Mouse (Mus musculus) brown adipose tissue, adult 24 weeks (tissue): Measurements from ENCODE around the gene Ulk4. TPM values are rescaled to one million over a fixed set of nuclear protein-coding genes. Genes with fewer than 3 reads are reported as not detected.
"Not testable (repeated sequence)": the region's sequence is repeated elsewhere in the genome, so short reads cannot be mapped to it uniquely, and the experiment has no call there.

ENCODE experiments used
- H3K27ac ChIP-seq: fragments of 200-500 bp; replicated peaks from 2 replicates; pipeline ENCODE4 v1.5.1; 2012; ENCODE audit warnings: low read depth, mild to moderate bottlenecking, low read length
- H3K4me1 ChIP-seq: fragments of 200-500 bp; 2 replicates; pipeline ENCODE4 v1.6.1; 2012; ENCODE audit warnings: low read length, mixed read lengths; ENCODE audit not compliant: control insufficient read depth, insufficient read depth, insufficient read length
- H3K4me3 ChIP-seq: fragments of 200-500 bp; 2 replicates; pipeline ENCODE4 v1.5.1; 2012; ENCODE audit warnings: low read depth, mild to moderate bottlenecking, low read length, moderate library complexity; ENCODE audit not compliant: insufficient read depth
- polyA plus RNA-seq: library from polyadenylated mRNA; stranded (reverse); fragments of >200 nt; gene quantifications from 2 replicates; pipeline ENCODE4 v1.2.4, GENCODE M21; 2012; ENCODE audit not compliant: missing spikeins, insufficient read depth, insufficient read length

The Ulk4 gene
- polyA plus RNA-seq, 1 experiment: not detected

DNA sequence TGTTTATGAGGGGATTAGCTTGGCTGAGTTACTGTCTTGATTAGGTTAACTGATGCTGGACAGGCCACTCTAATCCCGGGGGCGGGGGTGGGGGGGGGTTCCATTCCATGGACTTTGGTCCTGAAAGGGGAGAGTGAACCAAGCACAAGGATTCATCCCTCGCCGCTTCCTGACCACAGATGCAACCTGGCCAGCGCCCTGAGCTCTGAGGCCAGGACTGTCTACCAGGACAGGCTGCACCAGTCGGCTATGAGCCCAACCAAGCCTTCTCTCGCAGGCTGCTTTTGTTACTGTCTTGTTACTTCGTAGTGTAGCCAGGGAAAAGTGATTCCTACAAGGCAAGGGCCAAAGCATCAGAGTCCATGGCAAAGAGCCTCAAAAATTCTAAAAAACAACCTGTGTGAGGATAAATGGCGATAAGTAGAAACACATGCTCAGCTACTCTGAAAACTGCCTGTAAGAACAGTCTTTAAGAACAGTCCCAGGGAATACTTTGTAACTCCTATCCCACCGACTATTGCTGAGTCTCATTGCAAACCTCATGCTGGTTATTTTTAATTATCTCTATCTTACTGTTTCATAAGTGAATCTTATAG is 211.5 kb downstream of the Ulk4 start:
- H3K4me1 ChIP-seq: no peaks in the 10 kb centered on the region; the same call in 1 of the 2 replicates
- H3K27ac ChIP-seq: no peak overlapping the region
- no peak overlapping the region for H3K4me3 ChIP-seq

DNA sequence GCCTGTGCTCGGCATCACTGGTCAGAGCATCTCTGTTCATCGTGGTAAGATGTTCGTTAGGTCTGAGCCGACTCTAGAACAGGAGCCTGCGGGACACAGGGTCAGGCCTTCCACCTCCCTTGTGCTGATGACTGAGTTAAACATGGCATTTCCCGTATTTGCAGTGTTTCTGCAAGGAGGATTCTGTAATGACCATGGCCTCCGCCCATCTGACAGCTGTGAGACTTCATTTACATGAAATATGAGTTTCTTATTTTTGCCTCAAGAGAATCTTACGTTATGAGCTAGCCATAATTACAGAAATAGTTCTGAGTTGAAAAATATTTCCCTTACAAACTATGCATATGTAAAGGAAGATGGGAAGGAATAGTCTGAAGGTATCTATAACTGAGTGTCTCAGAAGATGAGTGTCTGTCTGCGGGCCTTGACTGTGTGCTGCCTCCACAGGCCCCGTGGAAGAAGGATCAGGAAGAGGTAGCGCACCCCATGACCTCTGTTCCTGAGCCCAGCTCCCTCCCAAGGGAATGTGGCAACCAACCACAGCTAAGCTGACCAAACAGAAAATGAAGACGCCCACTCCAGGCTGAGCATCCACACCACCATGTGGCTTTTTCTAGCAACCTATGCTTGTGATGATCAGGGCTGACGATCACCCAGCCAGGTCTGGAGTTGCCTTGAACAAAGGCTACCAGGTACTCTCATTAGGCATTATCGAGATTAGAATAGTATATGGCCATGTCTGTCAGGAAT is 212.2 kb downstream of the Ulk4 start:
- Histone ChIP-seq H3K4me1 (no peaks in the 10 kb centered on the region; the same call in 1 of the 2 replicates), H3K27ac (no peak overlapping the region), H3K4me3 (no peak overlapping the region)

GRCm38 (mm10) chr9:121062671-121063070 is 214.3 kb downstream of the Ulk4 start:
- Histone ChIP-seq H3K4me1 (no peaks in the 10 kb centered on the region; the same call in 1 of the 2 replicates), H3K27ac (no peak overlapping the region), H3K4me3 (no peak overlapping the region)

GRCm38 (mm10) chr9:121061820-121062623 is 215.0 kb downstream of the Ulk4 start:
- H3K4me1 ChIP-seq: no peaks in the 10 kb centered on the region; the same call in none of the 2 replicates
- no peak overlapping the region for H3K4me3 ChIP-seq
- no peak overlapping the region for H3K27ac ChIP-seq

- Histone ChIP-seq H3K4me1 (no peaks in the 10 kb centered on the region; the same call in none of the 2 replicates), H3K27ac (no peak overlapping the region)
Observed at GRCm38 (mm10) chr9:121060331-121060730, 216.7 kb downstream of the Ulk4 start.

GRCm38 (mm10) chr9:121059286-121059685 is 217.7 kb downstream of the Ulk4 start:
- Histone ChIP-seq H3K27ac (peak overlapping the region; percentile 99; the same call in 1 of the 2 replicates), H3K4me3 (no peak overlapping the region), H3K4me1 (no peaks in the 10 kb centered on the region; the same call in none of the 2 replicates)

More at GRCm38 (mm10) chr9:121060331-121060730, 216.7 kb downstream of the Ulk4 start:
- H3K4me3 ChIP-seq: no peak overlapping the region

DNA sequence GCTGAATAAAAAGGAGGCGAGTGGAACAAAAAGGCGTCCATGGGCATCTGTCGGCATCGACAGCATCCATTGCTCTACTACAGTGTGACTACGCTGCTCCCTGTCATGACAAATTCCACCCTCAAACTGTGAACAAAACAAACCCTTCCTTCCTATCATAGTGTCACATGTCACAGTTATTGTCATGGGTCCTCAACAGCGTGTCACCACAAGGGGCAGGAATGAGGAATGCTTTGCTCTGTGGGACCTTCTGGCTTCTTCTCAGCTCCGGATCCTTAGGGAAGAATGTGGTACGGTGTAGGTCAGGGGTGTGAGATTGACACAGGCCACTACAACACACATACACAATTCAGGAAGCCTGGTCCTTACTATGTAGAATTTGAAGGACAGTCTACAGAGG is 218.5 kb downstream of the Ulk4 start:
- Histone ChIP-seq H3K4me1 (no peaks in the 10 kb centered on the region; the same call in none of the 2 replicates), H3K27ac (peak overlapping the region; percentile 99), H3K4me3 (peak overlapping the region; percentile 25)

GRCm38 (mm10) chr9:121058116-121058515 is 218.9 kb downstream of the Ulk4 start:
- no peaks in the 10 kb centered on the region; the same call in none of the 2 replicates for H3K4me1 ChIP-seq
- peak overlapping the region; percentile 99 for H3K27ac ChIP-seq
- H3K4me3 ChIP-seq: peak overlapping the region; percentile 25

DNA sequence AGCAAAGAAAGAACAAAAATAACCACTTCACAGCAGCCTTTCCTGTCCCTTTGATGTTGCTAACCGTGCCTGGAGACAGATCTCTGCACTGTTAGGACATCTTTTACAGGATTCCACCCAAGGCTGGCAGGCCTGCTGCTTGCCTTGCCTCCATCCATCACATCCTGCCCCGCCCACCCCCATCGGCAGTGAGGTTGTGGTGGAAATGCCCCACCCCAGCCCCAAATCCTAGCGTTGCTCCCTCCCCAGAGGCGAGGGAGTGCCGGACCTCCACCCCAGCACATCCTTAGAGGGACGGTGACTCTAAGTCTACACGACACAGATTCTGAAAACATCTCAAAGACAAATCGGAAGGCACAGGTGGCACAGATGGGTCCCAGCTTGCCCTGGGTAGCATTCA is 219.6 kb downstream of the Ulk4 start:
- peak overlapping the region; percentile 19 for H3K4me3 ChIP-seq

DNA sequence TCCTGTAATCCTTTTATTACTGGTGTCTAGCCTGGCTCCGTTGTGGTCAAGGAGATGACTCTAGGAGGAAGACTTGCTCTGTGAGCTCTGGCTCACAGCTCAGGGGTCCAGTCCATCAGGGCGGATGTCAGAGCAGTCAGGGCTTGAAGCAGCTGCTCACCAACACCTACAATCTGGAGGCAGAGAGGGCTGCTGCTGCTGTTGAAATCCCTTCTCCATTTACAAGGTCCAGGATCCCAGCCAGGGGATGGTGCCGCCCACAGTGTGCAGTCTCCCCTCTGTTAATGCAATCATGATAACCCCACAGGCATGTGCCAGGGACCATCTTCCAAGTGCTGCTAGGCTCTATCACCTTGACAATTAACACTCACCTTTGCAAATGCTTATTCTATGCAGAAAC is 220.5 kb downstream of the Ulk4 start:
- H3K4me1 ChIP-seq: no peaks in the 10 kb centered on the region; the same call in 1 of the 2 replicates

More for the DNA sequence above, 219.6 kb downstream of the Ulk4 start:
- Histone ChIP-seq H3K27ac (peak overlapping the region; percentile 96), H3K4me1 (no peaks in the 10 kb centered on the region; the same call in none of the 2 replicates)

DNA sequence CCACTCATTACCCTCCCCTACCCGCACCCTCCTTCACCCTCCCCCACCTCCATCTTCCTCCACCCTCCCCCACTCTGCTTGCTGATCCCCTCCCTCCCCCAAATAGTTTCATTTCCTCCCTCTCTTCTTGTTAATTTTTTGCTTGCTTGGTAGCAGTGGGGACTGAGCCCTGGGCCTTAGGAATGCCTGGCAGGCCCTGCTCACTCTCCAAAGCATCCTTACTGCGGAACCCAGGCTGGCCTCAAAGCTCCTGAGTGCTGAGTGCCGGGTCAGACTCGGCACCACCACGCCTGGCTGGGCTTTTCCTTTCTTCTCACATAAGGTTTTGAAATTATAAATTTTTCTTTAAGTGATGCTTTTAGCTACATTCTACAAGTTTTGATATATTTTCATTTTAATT is 221.0 kb downstream of the Ulk4 start:
- Histone ChIP-seq H3K27ac (no peak overlapping the region), H3K4me3 (no peak overlapping the region), H3K4me1 (no peaks in the 10 kb centered on the region; the same call in 1 of the 2 replicates)

More for the DNA sequence above, 220.5 kb downstream of the Ulk4 start:
- H3K27ac ChIP-seq: no peak overlapping the region
- H3K4me3 ChIP-seq: no peak overlapping the region

GRCm38 (mm10) chr9:121045657-121046056 is 231.3 kb downstream of the Ulk4 start:
- H3K4me1 ChIP-seq, H3K4me3 ChIP-seq, H3K27ac ChIP-seq: not testable (repeated sequence)

- no peak overlapping the region for H3K27ac ChIP-seq
- no peaks in the 10 kb centered on the region for H3K4me1 ChIP-seq
- H3K4me3 ChIP-seq: no peak overlapping the region
Observed at GRCm38 (mm10) chr9:121044471-121045206, 232.4 kb downstream of the Ulk4 start.

DNA sequence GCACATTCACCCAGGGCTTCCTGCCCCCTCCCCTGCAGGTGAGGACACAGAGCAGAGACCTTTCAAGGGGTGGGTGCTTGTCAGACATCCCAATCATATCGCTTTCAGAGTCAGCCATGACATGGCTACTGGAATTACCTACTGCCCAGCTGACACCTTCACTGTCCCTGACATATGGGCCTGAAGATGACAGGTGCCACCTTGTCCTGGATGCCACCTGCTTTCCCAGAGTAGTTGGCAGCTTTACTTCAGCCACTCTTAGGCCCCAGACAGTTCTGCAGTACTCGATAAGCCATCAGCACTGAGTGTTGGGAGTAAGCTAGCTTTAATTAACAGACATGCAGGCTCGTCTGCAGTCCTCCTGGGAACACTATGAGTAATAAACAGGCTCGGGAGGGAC is 234.0 kb downstream of the Ulk4 start:
- no peak overlapping the region for H3K27ac ChIP-seq
- H3K4me3 ChIP-seq: no peak overlapping the region
- H3K4me1 ChIP-seq: no peaks in the 10 kb centered on the region
